Mouse (Mus musculus): ENCODE measurements around the gene Fem1b.

DNA sequence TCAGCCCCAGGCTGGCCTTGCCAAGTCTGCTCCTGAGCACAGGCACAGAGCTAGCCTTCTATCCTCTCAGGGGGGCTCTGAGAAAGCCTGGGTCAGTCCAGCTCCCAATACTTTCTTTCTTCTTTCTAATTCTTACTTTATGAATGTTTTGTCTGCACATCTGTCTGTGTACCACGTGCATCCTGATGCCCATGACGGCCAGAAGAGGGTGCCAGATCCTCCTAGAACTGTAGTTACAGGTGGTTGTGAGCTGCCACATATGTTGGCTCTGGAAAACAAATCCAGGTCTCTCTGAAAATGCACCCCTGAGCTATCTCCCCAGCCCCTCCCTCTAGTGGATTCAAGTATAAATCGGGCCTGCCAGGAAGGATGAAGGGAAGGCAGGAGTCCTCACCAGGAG is 52.1 kb downstream of the Fem1b start:
- no peak for TF ChIP-seq POLR2A (IDR thresholded peaks at IDR 0.05; ENCODE audit: extremely low read depth, insufficient read depth, low read length)
- TF ChIP-seq CTCF (IDR thresholded peaks at IDR 0.05; ENCODE audit: low read depth, low read length) = peak; percentile 39; the same call in 1 of the 2 replicates
